Mouse (Mus musculus) left cerebral cortex, postnatal 10 days (tissue): ENCODE data around the gene Wdr18. TPM values are rescaled to one million over a fixed set of nuclear protein-coding genes. Genes with fewer than 3 reads are reported as not detected.

Experiments used
- DNase-seq, 2 experiments: peaks; one replicate each; pipeline ENCODE4 v3.0.0; 2021 to 2022; ENCODE audit warnings: low spot score in 2 of 2, mixed read lengths in 1 of 2; ENCODE audit errors: extremely low spot score in 1 of 2
- intact Hi-C: fragments of 180-260 bp; cut with DNase I; formaldehyde crosslinking; loops from one replicate; pipeline ENCODE4 v1.15.1; 2025
- total RNA-seq, 2 experiments: library from RNA; stranded (reverse); gene quantifications; 2 replicates each; pipeline ENCODE4 v1.2.3; 2021

The Wdr18 gene
- total RNA-seq, 2 experiments from 2014 or later, result 46.2 to 49.9 TPM

GRCm38 (mm10) chr10:79968181-79968580, 8.2 kb downstream of the Wdr18 start:
- intact Hi-C loops, result no loop called here
- no peak for DNase-seq

DNA sequence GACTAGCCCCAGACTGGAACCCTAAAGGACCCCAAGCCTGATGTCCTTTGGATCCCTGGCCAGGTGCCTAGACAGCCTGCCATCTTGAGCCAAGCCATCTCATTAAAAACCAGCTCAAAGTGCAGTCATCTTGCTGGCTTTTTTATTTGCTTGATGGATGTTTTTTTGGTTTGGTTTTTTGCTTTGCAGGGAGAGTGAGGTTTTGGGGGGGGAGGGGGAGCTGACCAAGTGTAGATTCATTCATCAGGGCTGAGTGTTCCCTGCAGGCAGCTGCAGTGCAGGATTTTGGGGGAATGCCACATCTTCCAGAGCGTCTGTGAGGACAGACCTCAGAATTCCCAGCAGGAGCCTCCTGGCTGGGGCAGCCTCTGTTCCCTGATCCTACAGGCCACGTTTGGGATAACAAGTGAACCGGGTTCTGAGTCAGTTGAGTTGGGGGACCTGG, 9.2 kb downstream of the Wdr18 start:
- intact Hi-C loops, result no loop called here
- no peak for DNase-seq

- intact Hi-C loops, result no loop called here
- DNase-seq, result no peak
Observed at GRCm38 (mm10) chr10:79970415-79971182, 10.6 kb downstream of the Wdr18 start, which contains the start of gene Grin3b. Gene Grin3b, plus strand, starts transcription at chr10:79970715.

DNA sequence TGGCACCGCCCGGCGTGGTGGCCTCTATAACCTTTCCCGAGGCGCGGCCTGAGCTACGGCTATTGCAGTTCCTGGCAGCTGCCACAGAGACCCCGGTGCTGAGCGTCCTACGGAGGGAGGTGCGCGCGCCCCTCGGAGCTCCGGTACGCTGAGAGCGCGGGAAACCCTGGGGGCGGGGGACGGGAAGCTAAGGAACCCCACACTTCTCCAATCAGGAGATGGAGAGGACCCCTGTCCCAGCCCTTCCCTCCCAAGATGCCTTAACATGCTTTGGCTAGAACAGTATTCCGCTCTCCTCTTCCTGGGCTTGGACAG, 11.2 kb downstream of the Wdr18 start:
- no peak for DNase-seq
- intact Hi-C loops, result no loop called here

DNA sequence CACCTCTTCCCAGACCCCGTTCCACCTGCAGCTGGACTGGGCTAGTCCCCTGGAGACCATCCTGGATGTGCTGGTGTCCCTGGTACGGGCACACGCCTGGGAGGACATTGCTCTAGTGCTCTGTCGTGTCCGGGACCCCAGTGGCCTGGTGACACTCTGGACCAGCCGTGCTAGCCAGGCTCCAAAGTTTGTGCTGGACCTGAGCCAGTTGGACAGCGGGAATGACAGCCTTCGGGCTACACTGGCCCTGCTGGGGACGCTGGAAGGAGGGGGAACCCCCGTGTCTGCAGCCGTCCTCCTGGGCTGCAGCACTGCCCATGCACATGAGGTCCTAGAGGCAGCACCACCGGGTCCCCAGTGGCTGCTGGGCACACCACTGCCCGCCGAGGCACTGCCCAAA, 12.9 kb downstream of the Wdr18 start:
- peak in 1 of 2 experiments; percentile 70 for DNase-seq
- intact Hi-C loops, result no loop called here

GRCm38 (mm10) chr10:79974087-79974486, 14.1 kb downstream of the Wdr18 start:
- intact Hi-C loops, result no loop called here
- no peak for DNase-seq

DNA sequence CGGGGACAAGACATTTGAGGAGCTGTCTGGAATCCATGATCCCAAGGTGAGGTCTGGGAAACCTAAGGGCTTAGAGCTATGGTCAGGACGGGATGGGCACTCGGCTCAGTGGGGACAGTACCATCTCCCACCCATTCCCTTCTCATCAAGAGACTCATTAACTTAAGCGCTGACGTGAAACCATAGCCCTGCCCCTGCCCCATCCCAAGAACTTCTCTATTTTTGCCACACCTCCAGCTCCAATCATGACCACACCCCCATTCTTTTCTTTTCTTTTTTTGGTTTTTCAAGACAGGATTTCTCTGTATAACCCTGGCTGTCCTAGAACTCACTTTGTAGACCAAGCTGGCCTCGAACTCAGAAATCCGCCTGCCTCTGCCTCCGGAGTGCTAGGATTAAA, 14.7 kb downstream of the Wdr18 start:
- no peak for DNase-seq
- intact Hi-C loops, result no loop called here

GRCm38 (mm10) chr10:79976071-79976721, 16.2 kb downstream of the Wdr18 start:
- intact Hi-C loops, result no loop called here
- no peak for DNase-seq

- intact Hi-C loops, result no loop called here
- DNase-seq, result peak in 1 of 2 experiments; percentile 38
Observed at GRCm38 (mm10) chr10:79976722-79977107, 16.8 kb downstream of the Wdr18 start.

DNA sequence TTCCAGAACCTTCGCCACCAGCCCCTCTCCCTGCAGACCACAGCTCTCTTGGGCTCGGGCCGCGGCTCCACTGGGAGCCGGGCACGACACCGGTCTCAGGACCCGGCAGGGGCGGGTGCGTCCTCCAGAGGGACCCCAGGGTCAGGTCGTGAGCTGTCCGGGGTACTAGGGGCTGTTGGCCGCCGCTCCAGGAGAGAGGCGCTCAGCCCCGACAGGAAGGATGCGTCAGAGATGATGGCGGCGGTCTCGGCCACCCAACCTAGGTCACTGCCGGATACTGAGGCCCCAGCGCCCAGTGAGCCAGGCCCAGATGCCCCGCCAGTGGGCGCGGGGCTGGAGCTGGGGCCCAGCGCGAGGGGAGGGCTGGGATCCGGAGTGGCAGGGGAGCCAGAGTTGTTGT, 17.4 kb downstream of the Wdr18 start:
- intact Hi-C loops, result no loop called here
- peak in 1 of 2 experiments; percentile 35 for DNase-seq

DNA sequence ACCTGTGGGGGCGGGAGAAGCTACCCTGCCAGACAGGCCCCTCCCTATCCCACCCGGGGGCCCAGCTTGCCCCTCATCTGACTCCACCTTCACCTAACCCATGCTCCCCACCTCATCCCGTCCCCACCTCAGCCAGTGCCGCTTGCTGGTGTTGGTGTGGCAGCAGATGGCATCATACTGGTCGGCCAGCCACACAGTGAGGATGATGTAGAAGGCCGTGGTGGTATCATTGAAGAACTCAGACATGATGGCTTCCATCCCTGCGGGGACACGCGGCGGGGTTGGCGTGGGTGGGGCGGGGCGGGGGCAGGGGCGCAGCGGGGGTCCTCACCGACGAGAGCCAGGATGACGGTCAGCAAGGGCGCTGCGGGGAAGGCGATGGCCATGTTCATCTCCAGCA, 18.1 kb downstream of the Wdr18 start:
- intact Hi-C loops, result no loop called here
- DNase-seq, result no peak

- intact Hi-C loops, result loop anchor here (10.0 kb wide), 1 partner anchor 265 kb away; the partner anchor contains the start of gene Ndufs7
- DNase-seq, result peak in 1 of 2 experiments; percentile 45
Observed at GRCm38 (mm10) chr10:79979401-79980155, 19.6 kb downstream of the Wdr18 start.

GRCm38 (mm10) chr10:79983205-79983604, 23.3 kb downstream of the Wdr18 start:
- DNase-seq, result no peak

DNA sequence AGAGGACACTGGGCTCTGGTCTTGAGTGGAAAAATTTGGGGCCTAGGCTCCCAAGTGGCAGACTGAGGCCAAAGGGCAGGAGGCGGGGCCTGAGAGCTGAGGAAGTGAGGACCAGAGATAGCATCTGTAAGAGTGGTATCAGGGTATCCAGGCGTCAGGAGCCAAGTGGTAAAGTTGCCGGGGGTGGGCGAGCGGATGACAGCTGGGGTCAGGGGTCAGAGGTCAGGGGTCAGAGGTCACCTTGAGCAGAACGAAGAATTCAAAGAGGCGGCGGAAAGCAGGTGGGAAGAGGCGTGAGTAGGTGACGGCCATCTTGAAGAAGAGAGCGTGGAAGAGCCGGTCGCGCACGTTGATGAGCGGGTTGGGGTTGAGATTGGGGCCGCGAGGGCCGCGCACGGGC, 23.7 kb downstream of the Wdr18 start:
- DNase-seq, result peak; percentile 72 to 86
- intact Hi-C loops, result loop anchor here (10.0 kb wide), 1 partner anchor 261 kb away; the partner anchor contains the start of gene Ndufs7

More at GRCm38 (mm10) chr10:79983205-79983604, 23.3 kb downstream of the Wdr18 start:
- intact Hi-C loops, result loop anchor here (10.0 kb wide), 1 partner anchor 262 kb away; the partner anchor contains the start of gene Ndufs7

DNA sequence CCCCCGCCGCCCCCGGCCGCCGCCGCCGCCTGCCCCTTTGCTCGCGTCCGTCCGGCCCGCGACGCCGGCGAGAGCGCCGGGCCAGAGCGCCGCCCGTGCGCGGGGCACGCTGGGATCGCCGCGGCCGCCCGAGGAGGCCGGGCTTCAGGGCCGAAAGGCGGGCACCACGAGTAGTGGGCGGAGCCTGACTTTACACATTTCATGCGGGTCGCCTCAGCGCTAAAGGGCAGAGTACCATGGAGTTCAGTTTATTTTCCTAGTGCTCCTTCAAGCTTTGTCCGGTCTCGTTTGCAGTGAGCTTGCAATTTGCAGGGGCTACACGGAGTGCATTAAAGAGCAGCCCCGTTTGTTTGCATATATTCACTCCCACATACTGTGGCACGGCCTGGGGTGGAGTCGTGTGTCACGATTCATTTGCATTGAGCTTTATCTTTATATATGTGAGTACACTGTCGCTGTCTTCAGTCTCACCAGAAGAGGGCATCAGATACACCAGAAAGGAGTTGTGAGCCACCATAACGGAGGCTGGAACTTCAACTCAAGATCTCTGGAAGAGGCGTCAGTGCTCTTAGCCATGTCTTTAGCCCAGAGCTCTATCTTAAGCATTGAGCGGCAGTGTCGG, 24.4 kb downstream of the Wdr18 start, which contains the start of gene Tmem259:
TSS of gene Tmem259 (minus strand) at position 136 of the 622 bp plus-strand sequence.
- intact Hi-C loops, result loop anchor here (10.0 kb wide), 1 partner anchor 260 kb away; the partner anchor contains the start of gene Ndufs7
- peak; percentile 76 to 92 for DNase-seq

GRCm38 (mm10) chr10:79984871-79985270, 24.9 kb downstream of the Wdr18 start:
- intact Hi-C loops, result loop anchor here (5.0 to 10.0 kb wide), 3 partner anchors 52 to 260 kb away; partner anchors contain the start of genes Ndufs7, Polr2e and Stk11
- peak; percentile 97 to 98 for DNase-seq

DNA sequence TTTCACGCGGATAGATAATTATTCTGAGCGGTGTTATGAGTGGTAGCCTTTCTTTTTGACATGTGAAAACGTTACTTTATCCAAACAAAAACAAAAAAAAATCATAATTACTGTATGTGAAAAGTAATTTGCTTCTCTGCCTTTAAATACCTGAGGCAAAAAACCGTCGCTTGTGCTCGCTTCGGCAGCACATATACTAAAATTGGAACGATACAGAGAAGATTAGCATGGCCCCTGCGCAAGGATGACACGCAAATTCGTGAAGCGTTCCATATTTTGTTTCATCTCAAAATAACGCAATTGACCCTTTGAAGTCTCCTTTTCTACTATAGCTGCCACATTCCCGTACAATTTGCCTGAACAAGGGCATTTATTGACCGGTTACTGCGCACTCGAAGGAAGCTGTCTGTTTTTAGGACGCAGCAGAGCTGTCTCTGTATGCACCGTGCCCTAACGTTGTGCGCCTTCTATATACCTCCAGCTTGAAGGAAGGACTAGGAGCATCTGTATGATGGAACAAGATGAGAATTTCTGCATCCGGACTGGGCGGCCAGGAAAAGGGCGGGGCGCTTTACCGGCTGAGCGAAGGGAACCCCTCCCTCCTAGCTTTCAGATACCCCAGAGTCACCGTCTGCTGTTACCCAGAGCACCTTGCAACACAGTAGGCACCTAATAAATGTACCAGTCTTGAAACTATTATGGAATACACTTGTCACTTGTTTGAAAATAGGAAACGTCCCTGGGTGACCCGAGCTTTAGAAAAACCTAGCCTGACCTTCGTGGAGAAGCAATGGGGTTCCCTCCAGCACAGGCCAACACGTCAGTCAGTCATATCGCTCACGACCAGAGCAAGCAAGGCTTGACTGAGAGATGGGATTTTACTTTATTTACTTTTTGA, 25.6 kb downstream of the Wdr18 start:
- intact Hi-C loops, result loop anchor here (5.0 to 10.0 kb wide), 3 partner anchors 52 to 259 kb away; partner anchors contain the start of genes Ndufs7, Polr2e and Stk11

More for the DNA sequence above, 25.6 kb downstream of the Wdr18 start:
- peak; percentile 52 to 81 for DNase-seq
